Mouse (Mus musculus): ENCODE data around the gene Mmp28.

The Mmp28 gene

DNA sequence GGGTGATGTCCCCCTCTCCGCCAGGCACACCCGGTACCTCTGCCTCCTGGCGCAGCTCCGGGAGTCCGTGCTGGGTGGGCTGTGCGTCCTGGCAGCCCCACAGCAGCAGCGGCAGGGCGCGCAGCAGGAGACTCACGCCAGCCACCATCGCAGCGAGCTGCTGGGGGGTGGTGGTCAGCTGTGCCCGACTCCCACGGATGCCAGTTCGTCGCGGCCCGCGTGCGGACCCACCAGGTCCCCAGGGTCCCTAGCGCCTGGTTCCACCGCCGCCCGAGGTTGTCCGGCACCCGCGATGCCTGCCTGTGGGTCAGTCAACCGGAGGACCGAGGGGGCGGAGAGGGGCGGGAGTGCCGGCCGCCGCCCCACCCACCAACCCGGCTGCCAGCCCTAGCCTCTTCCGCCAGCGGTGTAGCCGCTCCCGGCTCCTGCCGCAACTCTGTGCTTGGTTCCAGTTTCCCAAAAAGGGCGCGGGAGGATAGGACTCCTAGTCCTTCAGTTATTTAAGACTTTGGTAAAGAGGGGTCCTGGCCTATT is at the start of gene Mmp28:
Mmp28 (minus strand) TSS at position 361 of the 534 bp plus-strand sequence.
- DNase-seq, result no peak

DNA sequence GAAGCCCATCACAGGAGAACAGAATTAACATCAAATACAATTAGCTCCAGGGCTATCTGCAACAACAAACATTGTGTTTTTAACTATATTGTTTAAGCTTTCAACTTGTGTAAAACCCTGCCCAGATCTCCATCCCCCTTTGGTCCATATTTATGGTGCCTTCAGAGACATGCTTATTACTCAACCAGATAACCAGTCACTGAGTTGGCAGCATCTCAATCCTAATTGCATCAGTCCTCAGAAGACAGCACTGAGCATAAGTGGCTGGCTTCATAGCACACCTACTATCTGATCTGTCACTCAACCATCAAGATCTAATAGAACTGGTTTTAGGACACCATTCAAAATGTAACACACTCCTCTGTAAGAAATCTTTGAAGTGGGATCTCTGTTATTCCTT is 46.6 kb upstream of the Mmp28 start:
- DNase-seq, result no peak

DNA sequence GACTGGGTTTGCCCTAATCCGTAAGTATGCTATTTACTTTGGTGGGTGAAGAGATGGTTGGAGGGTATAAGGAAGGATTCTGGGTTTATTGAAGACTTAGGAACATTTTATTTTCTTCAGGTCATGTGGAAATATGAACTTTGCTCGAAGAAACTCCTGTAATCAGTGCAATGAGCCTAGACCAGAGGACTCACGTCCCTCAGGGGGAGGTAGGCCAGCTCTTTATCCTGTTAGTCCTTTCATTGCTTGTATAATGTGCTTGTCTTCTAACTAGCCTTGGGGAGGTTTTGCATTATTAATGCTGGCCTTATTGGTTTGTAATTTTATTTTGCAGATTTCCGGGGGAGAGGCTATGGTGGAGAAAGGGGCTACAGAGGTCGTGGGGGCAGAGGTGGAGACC is 41.4 kb upstream of the Mmp28 start:
- DNase-seq, result no peak

DNA sequence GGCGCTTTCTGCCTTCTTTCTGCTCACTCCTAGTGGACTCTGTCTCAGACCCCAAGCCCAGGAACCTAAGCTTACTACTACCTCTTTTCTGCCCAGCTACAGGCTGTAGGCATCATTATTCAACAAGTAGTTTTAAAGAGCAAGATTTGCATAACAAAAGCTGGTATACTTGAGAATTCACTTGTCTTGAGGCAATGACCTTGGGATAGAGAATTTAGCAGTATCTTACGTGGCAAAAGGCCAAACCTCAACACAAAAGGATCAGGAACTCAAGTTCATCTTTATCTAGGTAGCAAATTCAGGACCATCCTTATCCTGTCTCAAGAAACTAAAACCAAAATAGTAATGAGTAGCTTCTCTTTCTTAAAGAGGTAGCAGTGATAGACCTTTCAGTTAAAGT is 32.7 kb upstream of the Mmp28 start:
- DNase-seq, result no peak

DNA sequence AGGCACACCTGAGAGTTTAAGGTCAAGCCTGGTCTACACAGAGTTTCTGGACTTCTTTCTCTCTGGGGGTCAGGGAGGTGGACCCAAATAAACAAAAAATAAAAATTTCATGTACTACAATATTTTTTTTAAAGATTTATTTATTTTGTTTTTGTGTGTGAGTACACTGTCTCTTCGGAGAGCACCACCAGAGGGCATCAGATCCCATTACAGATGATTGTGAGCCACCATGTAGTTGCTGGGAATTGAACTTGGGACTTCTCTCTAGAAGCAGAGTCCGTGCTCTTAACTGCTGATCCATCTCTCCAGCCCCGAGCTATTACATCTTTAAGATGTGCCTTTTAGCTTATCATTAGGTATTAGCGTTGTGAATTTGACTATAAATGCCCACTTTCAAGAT is 28.6 kb upstream of the Mmp28 start:
- DNase-seq, result no peak

- DNase-seq, result peak in 1 of 2 experiments; percentile 31
These were observed 10.6 kb upstream of the Mmp28 start for GRCm38 (mm10) chr11:83473235-83474016.

GRCm38 (mm10) chr11:83472324-83473234 is 9.7 kb upstream of the Mmp28 start, which contains the start of gene Taf15:
Gene Taf15 (plus strand): TSS chr11:83473086.
- DNase-seq, result peak; percentile 98 to 99

DNA sequence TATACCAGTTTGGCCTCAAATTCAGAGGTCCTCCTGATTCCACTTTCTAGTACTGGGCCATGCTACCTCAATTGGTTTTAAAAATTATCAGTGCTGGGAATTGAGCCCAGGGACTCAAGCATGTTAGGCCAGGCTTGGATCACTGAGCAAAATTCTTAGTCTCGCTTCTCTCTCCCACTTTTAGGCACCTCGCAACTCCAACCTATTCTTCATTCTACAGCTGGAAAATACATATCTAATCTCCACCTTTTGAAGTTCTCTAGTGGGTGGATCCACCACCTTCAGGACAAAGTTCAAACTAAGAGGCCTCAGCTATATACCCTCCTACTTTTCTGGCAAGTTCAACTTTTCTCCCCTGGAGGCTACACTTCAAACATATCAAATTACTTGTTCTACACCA is 8.9 kb upstream of the Mmp28 start:
- DNase-seq, result no peak

GRCm38 (mm10) chr11:83468765-83469164 is 5.9 kb upstream of the Mmp28 start:
- DNase-seq, result no peak

- DNase-seq, result no peak
These were observed 4.3 kb upstream of the Mmp28 start for GRCm38 (mm10) chr11:83467120-83467652.

GRCm38 (mm10) chr11:83465976-83466375 is 3.1 kb upstream of the Mmp28 start:
- DNase-seq, result no peak

DNA sequence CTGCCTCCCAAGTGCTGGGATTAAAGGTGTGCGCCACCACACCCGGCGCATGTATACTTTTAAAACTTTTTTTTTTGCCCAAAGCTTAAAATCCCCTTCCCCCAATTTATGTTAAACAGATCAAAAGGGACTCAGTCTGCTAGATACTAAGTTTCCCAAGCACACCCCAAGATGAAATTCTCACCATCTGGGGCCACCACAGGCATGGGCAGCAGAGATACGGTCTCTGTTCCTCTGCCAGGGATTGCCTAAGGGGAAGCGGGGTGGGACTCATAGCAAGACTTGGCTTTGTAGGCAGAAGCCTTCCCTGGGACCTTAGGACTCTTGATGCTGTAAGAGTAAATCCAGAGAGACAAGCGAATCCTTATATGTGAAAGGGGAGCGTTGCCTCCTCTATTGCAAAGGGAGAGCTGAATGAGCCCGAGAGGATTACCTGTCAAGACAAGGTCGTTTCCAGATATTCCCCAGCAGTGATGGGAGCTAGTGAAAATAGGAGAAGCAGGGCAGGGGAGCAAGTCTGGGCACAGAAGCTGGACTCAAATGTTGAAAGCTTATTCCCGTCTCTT is 1.3 kb downstream of the Mmp28 start:
- DNase-seq, result no peak

DNA sequence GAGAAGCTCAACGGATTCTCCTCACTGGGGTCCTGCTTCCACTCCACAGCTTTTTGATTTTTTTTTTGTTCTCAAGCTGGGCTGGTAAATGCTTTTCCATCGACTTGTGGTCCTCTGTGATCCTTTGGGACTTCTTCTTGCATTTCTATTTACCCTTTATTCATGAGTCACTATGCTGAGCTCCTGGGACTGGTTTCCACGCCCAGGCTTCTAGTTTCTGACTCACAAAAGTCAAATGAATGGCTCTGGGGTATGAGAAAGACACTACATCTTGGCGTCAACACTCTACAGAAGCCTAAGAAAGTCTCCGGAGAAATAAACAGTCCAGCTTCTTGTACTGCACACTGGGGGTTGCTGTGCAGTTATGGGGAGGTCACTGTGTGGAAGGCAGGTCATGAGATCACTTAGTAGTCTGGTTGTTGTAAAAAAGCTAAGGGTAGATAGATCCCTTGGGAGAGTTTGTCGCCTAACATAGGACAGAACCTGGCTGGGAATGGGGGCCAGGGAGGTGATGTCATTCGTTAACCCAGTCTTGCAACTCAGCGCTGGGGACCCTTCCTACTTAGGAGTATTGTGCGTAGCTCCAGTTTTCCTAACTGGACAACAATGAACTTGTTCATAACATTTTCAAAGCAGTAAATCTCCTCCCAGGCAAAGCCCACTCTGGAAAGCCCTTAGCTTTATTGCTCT is 4.8 kb downstream of the Mmp28 start:
- DNase-seq, result no peak

DNA sequence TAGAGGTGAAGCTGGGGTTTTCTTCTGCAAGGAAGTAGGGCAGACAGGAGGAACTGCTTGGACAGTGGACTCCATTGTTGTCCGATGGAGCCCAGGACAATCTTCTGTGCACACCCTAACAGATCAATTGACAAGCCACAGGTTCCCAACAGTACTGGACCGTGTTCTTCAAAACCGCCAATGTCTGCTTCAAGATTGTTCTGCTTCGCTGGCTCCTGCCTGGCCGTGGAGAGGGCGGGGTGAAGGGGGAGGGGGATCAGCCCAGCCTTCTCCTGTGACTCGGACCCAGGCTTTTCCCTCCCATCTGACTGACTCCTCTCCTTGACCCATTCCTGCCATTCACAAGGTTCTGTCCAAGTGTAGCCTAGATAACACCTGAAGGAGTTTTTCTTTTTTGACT is 5.6 kb downstream of the Mmp28 start:
- DNase-seq, result no peak

DNA sequence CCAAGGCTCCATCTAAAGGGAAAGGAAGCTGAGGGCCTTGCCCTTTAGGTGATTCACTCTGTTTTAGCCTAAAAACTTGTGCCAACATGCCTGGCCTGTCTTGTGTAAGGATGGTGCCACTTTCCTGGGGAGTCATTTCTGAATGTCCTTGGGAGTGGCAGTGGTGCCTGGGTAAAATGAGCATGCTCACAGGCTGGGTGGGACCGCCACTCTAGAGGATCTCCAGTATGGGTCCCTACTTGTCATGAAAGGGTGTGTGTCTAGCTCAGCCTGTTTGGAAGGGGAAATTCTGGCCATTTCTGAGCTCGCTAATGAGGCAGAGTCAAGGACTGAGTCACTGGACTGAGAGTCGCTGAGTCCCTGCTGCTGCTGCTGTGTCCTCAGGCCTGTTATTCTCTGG is 7.3 kb downstream of the Mmp28 start:
- DNase-seq, result no peak

DNA sequence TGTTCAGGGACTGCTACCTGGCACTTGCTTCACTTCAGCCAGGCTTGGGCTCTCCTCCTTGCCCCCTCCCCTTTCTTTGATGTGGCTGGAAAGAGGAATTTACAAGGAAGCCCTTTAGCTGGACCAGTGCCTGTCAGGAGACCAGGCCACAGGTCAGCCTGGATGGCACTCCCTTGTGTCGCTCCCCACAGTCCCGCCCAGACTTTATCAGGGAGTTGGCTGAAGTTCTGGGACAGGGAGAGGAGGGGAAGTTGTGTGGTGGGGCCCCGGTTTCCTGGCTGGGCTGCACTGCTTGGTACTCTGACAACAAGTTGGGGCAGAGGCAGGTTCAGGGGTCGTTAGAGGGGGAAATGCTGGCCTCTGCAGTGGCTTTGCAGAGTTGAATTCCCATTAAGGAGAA is 8.3 kb downstream of the Mmp28 start:
- DNase-seq, result no peak

DNA sequence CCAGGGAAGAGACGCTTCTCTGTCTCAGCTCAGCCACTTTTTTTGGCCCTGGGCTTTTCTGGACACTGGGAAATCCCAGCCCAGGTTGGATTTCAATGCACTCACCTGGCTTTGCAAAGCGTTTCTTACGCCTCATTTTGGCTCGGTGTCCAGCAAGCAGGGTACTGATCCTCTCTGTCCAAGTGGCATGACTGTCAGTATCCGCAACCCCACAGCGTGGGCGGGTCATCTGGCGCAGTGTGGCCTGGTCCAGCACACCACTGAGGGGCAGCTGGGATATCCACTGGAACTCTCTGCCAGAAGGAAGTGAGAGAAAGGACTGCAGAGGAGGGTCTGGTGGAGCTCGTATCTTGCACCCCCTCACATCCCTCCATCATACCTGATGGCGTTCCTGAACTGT is 11.6 kb downstream of the Mmp28 start:
- no peak for DNase-seq

DNA sequence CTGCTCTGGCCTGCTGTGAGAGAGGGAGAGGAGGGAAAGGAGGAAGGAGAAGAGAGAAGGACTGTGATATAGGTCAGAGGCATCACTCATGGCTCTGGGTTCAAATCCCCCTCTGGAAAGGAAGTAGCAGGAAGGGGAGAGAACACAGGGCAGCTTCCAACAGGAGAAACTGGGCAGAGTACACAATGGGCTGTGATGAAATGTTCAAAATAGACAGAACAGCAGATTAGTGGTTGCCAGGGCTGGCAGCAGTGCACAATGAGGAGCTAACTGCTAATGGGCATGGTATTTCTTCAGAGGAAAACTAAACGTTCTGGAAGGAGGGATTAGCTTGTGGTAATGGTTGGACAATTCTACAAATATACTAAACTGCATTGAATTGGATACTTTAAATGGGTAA is 12.3 kb downstream of the Mmp28 start:
- no peak for DNase-seq

- no peak for DNase-seq
These were observed 13.6 kb downstream of the Mmp28 start for GRCm38 (mm10) chr11:83449298-83449697.

GRCm38 (mm10) chr11:83448927-83449236 is 14.0 kb downstream of the Mmp28 start:
- DNase-seq, result no peak

DNA sequence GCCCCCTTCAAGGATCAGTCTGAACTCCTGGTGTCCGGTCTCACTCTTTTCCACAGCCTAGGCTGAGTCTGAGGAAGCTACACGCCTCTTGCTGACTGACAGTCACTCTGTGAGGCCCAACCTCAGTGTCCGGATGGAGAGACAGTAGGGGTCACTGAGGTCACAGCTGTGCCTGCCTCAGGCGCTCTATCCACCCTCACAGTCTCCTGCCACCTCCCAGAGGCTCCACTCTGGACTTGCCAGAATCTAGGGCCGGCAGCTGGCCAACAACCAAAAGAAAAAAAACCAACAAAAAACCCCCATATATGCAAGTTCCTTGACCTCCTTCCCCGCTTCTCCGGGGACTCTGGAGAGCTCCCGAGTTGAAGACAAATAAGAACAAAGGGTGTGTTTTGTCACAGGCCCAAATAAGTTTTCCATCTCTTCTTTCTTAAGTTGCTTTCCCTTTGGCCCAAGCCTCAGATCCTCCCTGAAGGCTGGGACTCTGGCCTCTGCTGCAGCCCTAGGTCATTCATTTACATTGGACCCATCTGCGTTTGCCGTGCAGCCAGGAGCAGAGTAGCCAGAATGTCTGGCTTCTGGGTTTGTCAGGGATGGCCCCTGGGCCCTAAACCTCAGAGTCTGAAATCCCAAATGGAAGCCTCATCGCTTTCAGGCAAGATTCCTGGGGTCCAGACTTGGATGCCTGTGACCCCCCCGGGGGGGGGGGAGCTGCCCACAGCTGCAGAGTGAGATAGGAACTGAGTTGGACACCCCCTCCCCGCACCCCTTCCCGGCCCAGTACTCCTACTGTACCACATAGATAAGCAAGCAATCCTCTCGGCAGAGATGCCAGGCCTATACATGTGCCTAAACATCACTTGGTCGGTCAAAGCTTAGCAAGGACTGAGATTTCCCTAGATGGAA is 14.6 kb downstream of the Mmp28 start:
- no peak for DNase-seq

GRCm38 (mm10) chr11:83447612-83448011 is 15.3 kb downstream of the Mmp28 start:
- no peak for DNase-seq
